Mouse (Mus musculus): ENCODE results near the gene Ncor2. TPM values are rescaled to one million over a fixed set of nuclear protein-coding genes. Genes with fewer than 3 reads are reported as not detected.

Gene Ncor2
- polyA plus RNA-seq, 1 experiment: 71.5 TPM

GRCm38 (mm10) chr5:125172831-125173615, 6.0 kb downstream of the Ncor2 start:
- TF ChIP-seq CTCF (IDR thresholded peaks at IDR 0.05; ENCODE audit: low read depth, low read length): no peak
- TF ChIP-seq POLR2A (IDR thresholded peaks at IDR 0.05; ENCODE audit: borderline replicate concordance, low read depth, low read length): no peak
- Histone ChIP-seq H3K4me1 (ENCODE audit: control insufficient read depth, insufficient read depth, low read length) (peaks cover 43% of the 10 kb centered on the region), H3K4me3 (ENCODE audit: insufficient read depth, low read length) (no peak overlapping the region), H3K27ac (ENCODE audit: insufficient read depth, low read depth, low read length) (peak overlapping the region; percentile 2; the same call in 1 of the 2 replicates)

- H3K27ac ChIP-seq (ENCODE audit: insufficient read depth, low read depth, low read length): no peak overlapping the region
- no peak overlapping the region for H3K4me3 ChIP-seq (ENCODE audit: insufficient read depth, low read length)
- no peak for TF ChIP-seq POLR2A (IDR thresholded peaks at IDR 0.05; ENCODE audit: borderline replicate concordance, low read depth, low read length)
- no peak for TF ChIP-seq CTCF (IDR thresholded peaks at IDR 0.05; ENCODE audit: low read depth, low read length)
- peaks cover 39% of the 10 kb centered on the region for H3K4me1 ChIP-seq (ENCODE audit: control insufficient read depth, insufficient read depth, low read length)
These were observed 7.8 kb downstream of the Ncor2 start for GRCm38 (mm10) chr5:125171259-125171658.

- Histone ChIP-seq H3K4me3 (ENCODE audit: insufficient read depth, low read length) (no peak overlapping the region), H3K27ac (ENCODE audit: insufficient read depth, low read depth, low read length) (no peak overlapping the region), H3K4me1 (ENCODE audit: control insufficient read depth, insufficient read depth, low read length) (peaks cover 40% of the 10 kb centered on the region)
- TF ChIP-seq CTCF (IDR thresholded peaks at IDR 0.05; ENCODE audit: low read depth, low read length) (no peak), POLR2A (IDR thresholded peaks at IDR 0.05; ENCODE audit: borderline replicate concordance, low read depth, low read length) (no peak)
These were observed 8.7 kb downstream of the Ncor2 start for GRCm38 (mm10) chr5:125170107-125170842.

GRCm38 (mm10) chr5:125168101-125168500, 10.9 kb downstream of the Ncor2 start:
- no peak for TF ChIP-seq POLR2A (IDR thresholded peaks at IDR 0.05; ENCODE audit: borderline replicate concordance, low read depth, low read length)
- H3K27ac ChIP-seq (ENCODE audit: insufficient read depth, low read depth, low read length): no peak overlapping the region
- H3K4me3 ChIP-seq (ENCODE audit: insufficient read depth, low read length): no peak overlapping the region
- peaks cover 31% of the 10 kb centered on the region for H3K4me1 ChIP-seq (ENCODE audit: control insufficient read depth, insufficient read depth, low read length)

GRCm38 (mm10) chr5:125167524-125167923, 11.5 kb downstream of the Ncor2 start:
- Histone ChIP-seq H3K4me3 (ENCODE audit: insufficient read depth, low read length) (no peak overlapping the region), H3K4me1 (ENCODE audit: control insufficient read depth, insufficient read depth, low read length) (peaks cover 27% of the 10 kb centered on the region), H3K27ac (ENCODE audit: insufficient read depth, low read depth, low read length) (no peak overlapping the region)
- TF ChIP-seq CTCF (IDR thresholded peaks at IDR 0.05; ENCODE audit: low read depth, low read length) (no peak), POLR2A (IDR thresholded peaks at IDR 0.05; ENCODE audit: borderline replicate concordance, low read depth, low read length) (no peak)

- H3K4me3 ChIP-seq (ENCODE audit: insufficient read depth, low read length): no peak overlapping the region
- TF ChIP-seq POLR2A (IDR thresholded peaks at IDR 0.05; ENCODE audit: borderline replicate concordance, low read depth, low read length): no peak
- TF ChIP-seq CTCF (IDR thresholded peaks at IDR 0.05; ENCODE audit: low read depth, low read length): no peak
- no peak overlapping the region for H3K27ac ChIP-seq (ENCODE audit: insufficient read depth, low read depth, low read length)
- H3K4me1 ChIP-seq (ENCODE audit: control insufficient read depth, insufficient read depth, low read length): peaks cover 21% of the 10 kb centered on the region
These were observed 13.0 kb downstream of the Ncor2 start for GRCm38 (mm10) chr5:125165993-125166392.

- Histone ChIP-seq H3K4me1 (ENCODE audit: control insufficient read depth, insufficient read depth, low read length) (peaks cover 24% of the 10 kb centered on the region), H3K27ac (ENCODE audit: insufficient read depth, low read depth, low read length) (no peak overlapping the region), H3K4me3 (ENCODE audit: insufficient read depth, low read length) (no peak overlapping the region)
- TF ChIP-seq POLR2A (IDR thresholded peaks at IDR 0.05; ENCODE audit: borderline replicate concordance, low read depth, low read length) (no peak), CTCF (IDR thresholded peaks at IDR 0.05; ENCODE audit: low read depth, low read length) (no peak)
These were observed 14.4 kb downstream of the Ncor2 start for GRCm38 (mm10) chr5:125164465-125165167.

- Histone ChIP-seq H3K4me3 (ENCODE audit: insufficient read depth, low read length) (no peak overlapping the region), H3K27ac (ENCODE audit: insufficient read depth, low read depth, low read length) (no peak overlapping the region), H3K4me1 (ENCODE audit: control insufficient read depth, insufficient read depth, low read length) (peaks cover 33% of the 10 kb centered on the region)
- TF ChIP-seq CTCF (IDR thresholded peaks at IDR 0.05; ENCODE audit: low read depth, low read length) (no peak), POLR2A (IDR thresholded peaks at IDR 0.05; ENCODE audit: borderline replicate concordance, low read depth, low read length) (no peak)
These were observed 15.5 kb downstream of the Ncor2 start for GRCm38 (mm10) chr5:125163441-125164050.

- Histone ChIP-seq H3K27ac (ENCODE audit: insufficient read depth, low read depth, low read length) (no peak overlapping the region), H3K4me1 (ENCODE audit: control insufficient read depth, insufficient read depth, low read length) (peaks cover 39% of the 10 kb centered on the region), H3K4me3 (ENCODE audit: insufficient read depth, low read length) (no peak overlapping the region)
- no peak for TF ChIP-seq CTCF (IDR thresholded peaks at IDR 0.05; ENCODE audit: low read depth, low read length)
- no peak for TF ChIP-seq POLR2A (IDR thresholded peaks at IDR 0.05; ENCODE audit: borderline replicate concordance, low read depth, low read length)
These were observed 16.6 kb downstream of the Ncor2 start for GRCm38 (mm10) chr5:125162461-125162860.
